Mouse (Mus musculus): ENCODE measurements around the gene Dkk3.
"Not testable (repeated sequence)": the region's sequence is repeated elsewhere in the genome, so short reads cannot be mapped to it uniquely, and the experiment has no call there.

Dkk3 gene

DNA sequence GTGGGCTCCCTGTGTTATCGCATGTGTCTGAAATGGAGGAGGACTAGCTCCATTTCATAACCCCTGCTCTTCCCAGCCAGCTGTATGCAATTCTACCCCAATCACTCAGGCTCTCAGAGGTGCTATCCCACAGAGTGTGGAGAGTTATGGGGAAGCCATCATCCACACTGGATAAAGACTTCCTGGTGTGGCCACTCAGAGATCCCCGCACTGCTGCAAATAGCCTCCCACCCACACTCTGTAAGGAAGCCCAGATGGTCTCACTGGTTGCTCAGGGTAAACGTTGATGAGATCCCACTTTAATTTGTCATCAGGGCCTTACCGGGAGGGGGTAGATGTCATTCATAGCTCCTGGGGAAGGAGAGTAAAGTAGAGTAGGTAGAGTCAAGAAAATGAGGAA, 6.7 kb upstream of the Dkk3 start:
- no peak for DNase-seq

GRCm38 (mm10) chr7:112165032-112165431, 6.2 kb upstream of the Dkk3 start:
- DNase-seq = not testable (repeated sequence)

GRCm38 (mm10) chr7:112164430-112164829, 5.6 kb upstream of the Dkk3 start:
- DNase-seq = no peak

DNA sequence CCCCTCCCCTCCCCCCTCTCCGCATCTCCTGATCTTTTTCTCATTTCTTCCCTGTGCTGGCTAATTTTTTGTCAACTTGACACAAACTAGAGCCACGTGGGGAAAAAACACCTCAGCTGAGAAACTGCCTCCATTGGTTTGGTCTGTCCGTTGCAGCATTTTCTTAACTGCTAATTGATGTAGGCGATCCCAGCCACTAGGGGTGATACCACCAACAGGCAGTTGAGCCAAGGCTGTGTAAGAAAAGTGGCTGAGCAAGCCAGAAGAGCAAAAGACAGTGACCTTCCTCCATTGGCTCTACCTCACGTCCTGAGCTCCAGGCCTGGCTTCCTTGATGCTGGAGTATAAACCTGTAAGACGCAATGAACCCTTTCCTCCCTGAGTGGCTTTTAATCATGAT, 978 bp upstream of the Dkk3 start:
- no peak for DNase-seq

- no peak for DNase-seq
Measured at GRCm38 (mm10) chr7:112158316-112158741, 528 bp downstream of the Dkk3 start.

- DNase-seq = no peak
Measured at GRCm38 (mm10) chr7:112157584-112158315, 1.1 kb downstream of the Dkk3 start.

DNA sequence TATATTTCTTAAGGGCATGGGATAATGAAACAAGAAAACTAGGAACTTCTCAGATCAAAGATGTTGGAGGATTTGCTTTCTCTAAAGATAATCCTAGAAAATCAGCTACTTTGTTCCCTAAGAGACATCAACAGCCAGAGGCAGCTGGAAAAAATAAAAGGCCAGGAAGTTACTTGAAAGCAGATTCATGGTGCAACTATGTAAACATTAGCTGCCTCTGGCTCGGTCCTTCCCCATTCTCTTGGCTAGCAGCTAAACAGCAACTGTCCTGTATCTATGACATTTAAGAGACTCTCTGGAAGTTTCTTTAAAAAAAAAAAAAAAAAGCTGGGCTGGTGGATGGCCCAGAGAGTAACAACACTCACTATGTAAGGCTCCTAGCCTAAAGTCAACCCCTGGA, 3.7 kb downstream of the Dkk3 start:
- DNase-seq = no peak

DNA sequence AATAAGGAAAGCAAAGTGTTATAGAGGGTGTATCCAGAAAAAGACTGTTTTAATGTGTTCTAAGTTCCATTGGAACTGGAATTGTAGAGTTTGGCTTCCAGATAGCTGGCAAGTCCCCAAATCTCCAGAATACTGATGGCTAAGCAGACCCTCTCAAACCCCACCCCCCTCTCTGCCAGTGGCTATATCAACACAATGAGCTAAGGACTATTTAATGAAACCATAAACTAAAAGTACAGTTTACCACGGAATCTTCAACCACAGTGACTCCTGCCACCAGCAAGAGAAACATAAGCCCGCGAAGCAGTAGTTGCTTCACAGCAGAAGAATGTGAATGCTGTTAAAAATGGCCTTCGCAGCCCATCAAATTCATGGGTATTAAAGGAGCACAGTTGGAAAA, 4.4 kb downstream of the Dkk3 start:
- no peak for DNase-seq

- DNase-seq = no peak
Measured at GRCm38 (mm10) chr7:112149113-112149512, 9.7 kb downstream of the Dkk3 start.

DNA sequence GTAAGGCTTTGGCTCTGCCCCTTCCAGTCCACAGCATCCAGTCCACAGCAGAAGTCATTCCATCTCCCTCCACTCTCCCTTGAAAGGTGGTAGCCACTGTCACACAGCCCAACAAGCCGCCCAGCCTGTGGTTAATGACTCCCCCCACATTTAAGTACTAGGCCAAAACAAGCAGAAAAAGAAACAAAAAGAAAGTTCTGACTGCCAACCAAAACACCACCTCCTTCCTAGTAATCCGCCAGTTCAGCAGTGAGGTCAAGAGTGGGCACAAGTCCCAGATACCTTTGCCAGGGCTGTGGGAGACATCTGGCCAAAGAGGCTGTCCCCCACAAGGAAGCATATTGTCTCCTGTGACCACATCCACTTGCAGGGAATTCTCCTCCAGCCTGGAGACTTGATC, 10.9 kb downstream of the Dkk3 start:
- no peak for DNase-seq

DNA sequence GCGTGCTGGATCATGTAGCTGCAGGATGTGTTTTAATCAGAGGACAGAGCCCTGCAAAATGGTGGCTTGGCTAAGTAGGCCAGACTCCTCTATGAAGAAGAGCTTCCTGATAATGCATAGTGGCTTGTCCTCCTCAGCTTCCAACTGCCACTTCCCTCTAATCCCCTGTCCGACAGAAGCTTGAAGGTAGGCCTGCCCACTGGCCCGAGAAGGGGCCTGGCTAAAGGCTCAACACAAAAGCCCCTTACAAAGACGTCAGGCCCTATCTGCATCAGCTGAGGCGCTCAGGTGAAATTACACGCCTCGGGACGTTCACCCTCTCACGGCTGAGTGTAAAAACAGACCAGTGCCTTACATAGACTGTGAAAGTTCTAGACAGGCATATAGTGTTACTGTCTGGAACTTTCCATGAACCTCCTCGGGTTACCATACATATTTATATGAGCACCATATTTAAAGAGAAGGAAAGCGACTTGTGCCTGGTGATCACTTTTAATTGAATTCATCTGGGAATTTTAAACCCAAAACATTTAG, 14.1 kb downstream of the Dkk3 start:
- no peak for DNase-seq

GRCm38 (mm10) chr7:112143978-112144377, 14.9 kb downstream of the Dkk3 start:
- DNase-seq = no peak

- DNase-seq = no peak
Measured at GRCm38 (mm10) chr7:112143090-112143500, 15.8 kb downstream of the Dkk3 start.

- DNase-seq = no peak
Measured at GRCm38 (mm10) chr7:112142616-112143015, 16.2 kb downstream of the Dkk3 start.

DNA sequence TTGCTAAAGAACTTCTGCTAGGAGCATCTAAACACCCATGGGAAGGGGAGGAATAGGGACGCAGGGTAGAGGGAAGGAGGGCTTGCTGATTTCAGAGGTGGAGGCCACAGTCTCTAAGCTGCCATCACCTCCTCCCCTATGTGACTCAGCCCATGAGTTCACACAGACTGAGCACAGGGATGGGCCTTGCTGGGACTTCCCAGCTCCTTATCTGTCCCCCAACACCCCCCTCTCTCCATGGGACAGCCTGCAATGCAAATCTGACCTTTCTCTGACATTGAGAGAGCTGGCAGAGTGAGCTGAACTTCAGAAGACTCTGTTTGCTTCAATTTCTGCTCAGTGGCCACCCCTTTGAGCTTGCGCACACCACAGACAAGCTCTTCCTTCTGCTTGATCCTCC, 18.1 kb downstream of the Dkk3 start:
- DNase-seq = no peak

GRCm38 (mm10) chr7:112138509-112139405, 20.1 kb downstream of the Dkk3 start:
- DNase-seq = no peak

DNA sequence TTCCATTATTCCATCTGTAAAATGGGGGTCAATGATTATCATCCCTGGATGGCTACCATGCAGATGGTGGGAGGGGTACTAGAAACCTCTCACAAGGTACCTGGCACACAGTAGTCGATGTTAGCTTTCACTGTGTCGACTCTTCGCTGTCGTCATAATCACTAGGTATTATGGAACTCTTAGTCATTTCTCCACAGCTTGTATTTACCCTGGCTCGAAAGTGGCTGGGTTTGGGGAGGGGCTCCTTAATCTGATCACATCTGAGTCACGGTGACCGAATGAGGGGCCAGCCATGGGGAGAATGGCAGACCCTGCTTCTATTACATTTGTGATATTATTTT, 20.7 kb downstream of the Dkk3 start:
- no peak for DNase-seq

GRCm38 (mm10) chr7:112136537-112136936, 22.3 kb downstream of the Dkk3 start:
- no peak for DNase-seq

GRCm38 (mm10) chr7:112135161-112135560, 23.7 kb downstream of the Dkk3 start:
- DNase-seq = no peak

DNA sequence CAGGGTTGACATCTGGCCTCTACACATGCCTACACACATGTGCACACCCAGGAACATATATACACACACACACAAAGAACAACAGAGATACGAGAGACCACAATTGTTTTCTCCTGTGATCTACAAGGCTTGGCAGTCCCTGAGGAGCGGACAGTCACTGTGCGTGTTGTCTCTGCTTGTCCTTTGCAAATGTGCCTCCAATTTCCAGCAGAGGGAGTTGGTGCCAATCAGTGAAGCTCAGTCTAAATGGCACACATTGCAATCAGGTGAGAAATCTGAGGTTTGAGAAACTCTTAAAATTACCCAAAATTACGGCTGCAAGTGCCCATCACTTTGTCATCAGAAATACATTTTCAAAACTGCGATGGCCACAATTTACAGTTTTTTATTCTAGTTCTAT, 25.6 kb downstream of the Dkk3 start:
- DNase-seq = no peak

- DNase-seq = no peak
Measured at GRCm38 (mm10) chr7:112132005-112132404, 26.9 kb downstream of the Dkk3 start.

DNA sequence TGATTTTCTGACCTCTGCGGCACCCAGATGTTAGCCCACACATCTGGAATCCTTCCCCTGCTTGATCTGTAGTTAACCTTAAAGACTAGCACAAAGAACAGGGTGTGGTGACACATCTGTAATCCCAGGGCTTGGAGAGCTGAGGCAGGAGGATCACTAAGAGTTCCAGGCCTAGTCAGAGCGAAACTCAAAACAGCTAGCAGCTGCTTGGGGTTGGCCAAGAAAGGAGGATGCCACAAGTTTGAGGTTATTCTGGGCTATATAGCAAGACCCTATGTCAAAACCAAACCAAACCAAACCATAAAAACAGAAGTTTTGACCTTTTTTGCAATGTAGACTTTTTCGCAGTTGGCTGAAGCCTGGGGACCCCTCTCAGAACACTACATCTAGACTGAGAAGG, 28.2 kb downstream of the Dkk3 start:
- no peak for DNase-seq

DNA sequence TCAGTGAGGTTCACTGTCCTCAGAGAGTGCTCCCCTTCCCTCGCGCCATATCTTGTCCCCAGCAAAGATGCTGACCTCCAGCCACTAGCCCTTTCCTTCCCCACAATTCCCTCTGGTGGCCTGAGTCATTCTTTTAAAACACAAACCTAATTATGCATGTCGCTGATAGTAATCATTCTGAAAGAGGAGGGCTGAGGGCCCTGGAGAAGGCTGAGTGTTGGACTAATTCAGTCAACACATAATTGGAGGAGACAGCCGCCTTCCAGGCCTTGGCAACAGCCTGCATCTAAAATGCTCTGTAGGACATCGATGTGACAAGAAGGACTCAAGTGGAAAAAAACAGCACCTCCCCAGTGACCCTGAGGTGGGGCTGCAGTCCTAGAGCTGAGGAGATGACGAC, 29.0 kb downstream of the Dkk3 start:
- no peak for DNase-seq

- DNase-seq = no peak
Measured at GRCm38 (mm10) chr7:112128810-112129209, 30.0 kb downstream of the Dkk3 start.

Data from thymus, postnatal 14 days (tissue).